Mouse (Mus musculus) hindbrain, embryonic 16.5 days (tissue): ENCODE results near the gene Alox8. TPM values are rescaled to one million over a fixed set of nuclear protein-coding genes. Genes with fewer than 3 reads are reported as not detected.

Experiments
- ATAC-seq: fragments of 200-750 bp; cut with Nextera tagmentation; 2 replicates; pipeline ENCODE4 v1.8.0; 2017; ENCODE audit warnings: moderate TSS enrichment, moderate library complexity
- H3K27ac ChIP-seq: fragments of 300-500 bp; sonication (generic); 2 replicates; pipeline ENCODE4 v1.5.1; 2014; ENCODE audit warnings: low read depth, mild to moderate bottlenecking, control low read depth, low read length, moderate library complexity
- H3K27me3 ChIP-seq: fragments of 300-500 bp; sonication (generic); replicated peaks from 2 replicates; pipeline ENCODE4 v1.6.1; 2014; ENCODE audit warnings: low read length; ENCODE audit not compliant: control insufficient read depth, insufficient read depth
- H3K36me3 ChIP-seq: fragments of 300-500 bp; sonication (generic); 2 replicates; pipeline ENCODE4 v1.6.1; 2014; ENCODE audit warnings: mild to moderate bottlenecking, low read length, moderate library complexity, mixed read lengths; ENCODE audit not compliant: control insufficient read depth, insufficient read depth
- H3K4me1 ChIP-seq: fragments of 300-500 bp; sonication (generic); 2 replicates; pipeline ENCODE4 v1.6.1; 2014; ENCODE audit warnings: low read depth, low read length; ENCODE audit not compliant: control insufficient read depth, insufficient read depth
- H3K4me2 ChIP-seq: fragments of 300-500 bp; sonication (generic); 2 replicates; pipeline ENCODE4 v1.6.1; 2014; ENCODE audit warnings: mild to moderate bottlenecking, low read length, control low read depth, moderate library complexity
- H3K4me3 ChIP-seq: fragments of 300-500 bp; sonication (generic); 2 replicates; pipeline ENCODE4 v1.5.1; 2014; ENCODE audit warnings: mild to moderate bottlenecking, low read length, control low read depth, moderate library complexity
- H3K9ac ChIP-seq: fragments of 300-500 bp; sonication (generic); 2 replicates; pipeline ENCODE4 v1.6.1; 2014; ENCODE audit warnings: low read depth, mild to moderate bottlenecking, control low read depth, low read length, moderate library complexity
- H3K9me3 ChIP-seq: fragments of 300-500 bp; sonication (generic); 2 replicates; pipeline ENCODE4 v1.6.1; 2014; ENCODE audit warnings: mild to moderate bottlenecking, low read length, moderate library complexity; ENCODE audit not compliant: control insufficient read depth
- WGBS: fragments of 180-500 bp; shearing (Covaris S2); extraction: QIAGEN DNeasy Blood & Tissue Kit; methylation state at CpG from one replicate; pipeline ENCODE4 v1.1.7; 2014; 5-methylcytosine and 5-hydroxymethylcytosine counted together
- polyA plus RNA-seq: library from polyadenylated mRNA; unstranded; fragments of >200 nt; fragmentation: Nextera tagmentation; extraction: Ambion mirVana; gene quantifications from 2 replicates; pipeline ENCODE4 v1.2.1, GENCODE M21; 2015

Gene Alox8
- polyA plus RNA-seq, 1 experiment from 2014 or later, result 0.73 TPM

DNA sequence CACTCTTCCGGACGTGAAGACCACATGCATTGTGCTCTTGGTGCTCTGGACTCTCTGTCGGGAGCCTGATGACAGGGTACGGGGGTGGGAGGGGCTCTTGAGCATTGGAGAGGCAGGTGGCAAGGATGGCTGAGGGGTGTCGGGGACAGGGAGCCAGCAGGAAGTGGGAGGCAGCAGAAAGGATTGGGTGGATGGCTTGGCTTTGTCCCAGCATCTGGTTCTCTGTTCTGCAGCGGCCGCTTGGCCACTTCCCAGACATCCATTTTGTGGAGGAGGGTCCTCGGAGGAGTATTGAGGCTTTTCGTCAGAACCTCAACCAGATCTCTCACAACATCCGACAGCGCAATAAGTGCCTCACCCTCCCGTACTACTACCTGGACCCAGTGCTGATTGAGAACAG, 28.3 kb downstream of the Alox8 start:
- no peaks in the 10 kb centered on the region for H3K36me3 ChIP-seq
- no peaks in the 10 kb centered on the region for H3K9me3 ChIP-seq
- H3K27me3 ChIP-seq, result no peaks in the 10 kb centered on the region
- H3K4me1 ChIP-seq, result no peaks in the 10 kb centered on the region
- no peak overlapping the region for H3K4me2 ChIP-seq
- H3K27ac ChIP-seq, result no peak overlapping the region
- no peak for ATAC-seq
- no peak overlapping the region for H3K9ac ChIP-seq
- H3K4me3 ChIP-seq, result no peak overlapping the region
- WGBS, result 81% methylated on average over 12 of the region's 12 CpGs

DNA sequence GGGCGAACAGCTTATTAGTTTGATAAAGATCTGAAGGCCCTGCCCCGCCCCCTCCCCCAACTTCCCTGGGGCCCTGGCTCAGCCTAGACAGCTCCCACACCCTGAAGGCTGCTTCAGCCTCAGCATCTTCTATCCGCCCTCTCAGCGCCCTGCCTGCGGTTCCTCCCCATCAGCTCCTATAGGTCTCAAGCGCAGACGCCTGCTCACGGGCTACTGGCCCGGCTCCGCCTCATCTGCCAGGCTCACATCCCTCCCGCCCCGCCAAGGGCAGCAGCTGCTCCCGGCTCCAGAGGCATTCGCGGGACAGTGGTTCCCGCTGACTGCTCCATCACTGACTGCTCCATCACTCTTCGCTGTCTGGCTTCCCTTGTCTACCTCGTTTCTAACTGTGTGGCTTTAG, 40.8 kb downstream of the Alox8 start, which contains the start of gene Alox12b:
Gene Alox12b, plus strand, starts transcription at position 190 of the 400 bp plus-strand sequence.
- peak within 1 kb of the TSS; percentile 33 for H3K4me3 ChIP-seq
- WGBS, result 2% methylated on average over 18 of the region's 18 CpGs
- ATAC-seq, result no peak
- H3K36me3 ChIP-seq, result no peaks in the 10 kb centered on the region
- peak within 1 kb of the TSS; percentile 59 for H3K4me2 ChIP-seq
- peak within 1 kb of the TSS; percentile 45 for H3K9ac ChIP-seq
- H3K4me1 ChIP-seq, result peaks cover 5% of the 10 kb centered on the region; the same call in 1 of the 2 replicates
- H3K9me3 ChIP-seq, result no peaks in the 10 kb centered on the region
- no peak within 1 kb of the TSS for H3K27ac ChIP-seq
- peaks cover 5% of the 10 kb centered on the region; the same call in 1 of the 2 replicates for H3K27me3 ChIP-seq

DNA sequence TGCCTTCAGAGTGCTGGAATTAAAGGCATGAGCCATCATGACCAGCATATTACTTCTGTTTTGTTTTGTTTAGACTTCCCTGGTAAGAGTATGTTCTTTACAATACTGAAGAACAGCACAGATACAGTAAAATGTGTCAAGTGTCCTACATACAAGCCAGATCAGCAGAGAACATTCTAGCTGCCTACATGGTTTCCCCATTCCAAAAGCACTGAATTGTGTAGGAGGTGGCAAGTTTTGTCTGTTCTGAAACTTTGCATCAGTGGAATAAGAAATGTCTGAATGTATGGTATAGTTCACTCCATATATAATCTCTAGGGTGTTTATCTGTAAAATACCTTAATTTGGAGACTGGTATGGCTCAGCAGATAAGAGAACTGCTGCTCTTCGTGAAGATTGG, 42.3 kb downstream of the Alox8 start:
- H3K4me3 ChIP-seq, result no peak overlapping the region
- no peak overlapping the region for H3K9ac ChIP-seq
- no peak overlapping the region for H3K27ac ChIP-seq
- ATAC-seq, result no peak
- peaks cover 5% of the 10 kb centered on the region; the same call in 1 of the 2 replicates for H3K27me3 ChIP-seq
- H3K9me3 ChIP-seq, result no peaks in the 10 kb centered on the region
- H3K4me2 ChIP-seq, result no peak overlapping the region
- H3K4me1 ChIP-seq, result peaks cover 8% of the 10 kb centered on the region
- WGBS, result 43% methylated on average over 1 of the region's 1 CpGs
- no peaks in the 10 kb centered on the region for H3K36me3 ChIP-seq

DNA sequence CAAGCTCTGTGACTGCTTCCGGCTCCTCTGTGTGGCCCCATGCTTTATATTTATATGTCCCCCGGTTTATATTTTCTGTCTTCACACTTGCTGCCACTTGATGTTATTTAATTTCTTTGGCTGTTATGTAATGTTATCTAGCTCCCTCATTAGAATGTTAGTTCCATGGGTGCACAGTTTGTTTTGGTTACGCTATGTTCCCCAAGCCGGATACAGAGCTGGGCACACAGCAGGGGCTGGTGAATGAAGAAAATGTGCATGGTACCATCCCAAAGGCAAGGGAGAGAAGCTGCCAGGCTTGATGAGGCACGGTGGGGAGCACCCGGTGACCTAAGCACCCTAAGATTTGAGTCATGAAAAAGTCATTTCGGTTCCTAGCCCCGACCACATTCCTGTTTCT, 43.8 kb downstream of the Alox8 start:
- Histone ChIP-seq H3K27ac (no peak overlapping the region), H3K4me1 (peaks cover 8% of the 10 kb centered on the region), H3K4me3 (no peak overlapping the region), H3K9ac (no peak overlapping the region), H3K27me3 (peaks cover 5% of the 10 kb centered on the region; the same call in 1 of the 2 replicates), H3K36me3 (no peaks in the 10 kb centered on the region), H3K9me3 (no peaks in the 10 kb centered on the region), H3K4me2 (no peak overlapping the region)
- no peak for ATAC-seq
- WGBS, result 78% methylated on average over 8 of the region's 8 CpGs

DNA sequence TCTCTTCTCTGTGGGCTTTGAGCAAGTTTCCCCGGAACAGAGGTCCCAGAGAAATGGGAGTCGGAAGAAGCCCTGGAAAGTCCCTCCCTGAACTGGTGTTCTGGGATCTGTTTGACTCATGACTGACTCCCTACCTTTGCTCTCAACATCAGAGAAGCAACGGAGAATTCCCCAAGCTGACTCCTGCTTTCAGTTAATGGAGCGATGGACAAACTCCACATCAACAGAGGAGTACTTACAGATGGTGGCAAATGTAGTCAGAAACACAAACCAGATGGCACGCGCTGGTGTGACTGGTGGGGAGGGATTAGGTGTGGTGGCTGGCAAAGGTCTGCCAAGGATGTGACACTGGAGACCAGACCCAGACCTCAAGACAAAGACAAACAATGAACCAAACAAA, 46.6 kb downstream of the Alox8 start:
- Histone ChIP-seq H3K9ac (no peak overlapping the region), H3K36me3 (no peaks in the 10 kb centered on the region), H3K4me2 (peak overlapping the region; percentile 40), H3K27me3 (peaks cover 2% of the 10 kb centered on the region; the same call in 1 of the 2 replicates), H3K4me1 (peaks cover 2% of the 10 kb centered on the region; the same call in 1 of the 2 replicates), H3K4me3 (no peak overlapping the region), H3K9me3 (no peaks in the 10 kb centered on the region), H3K27ac (no peak overlapping the region)
- 68% methylated on average over 6 of the region's 6 CpGs for whole genome bisulfite sequencing
- no peak for ATAC-seq

DNA sequence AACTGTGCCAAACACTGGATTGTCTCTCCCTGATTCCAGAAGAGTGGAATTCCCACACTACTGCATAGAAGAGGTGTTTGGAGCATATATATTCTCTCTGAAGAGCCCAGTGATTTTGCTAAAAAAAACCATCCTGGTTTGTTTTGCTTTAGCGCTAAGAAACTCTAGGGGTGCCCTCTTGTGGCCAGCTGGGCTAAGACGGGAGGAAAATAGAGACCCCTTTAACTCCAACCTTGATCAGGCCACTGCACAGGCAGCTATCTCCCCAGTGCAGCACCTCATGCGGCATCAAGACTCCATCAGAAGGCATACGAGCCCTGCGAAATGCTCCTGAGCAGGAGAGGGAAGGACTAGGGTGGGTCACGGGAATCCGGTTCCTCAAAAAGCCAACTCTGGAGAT, 47.2 kb downstream of the Alox8 start:
- Histone ChIP-seq H3K27ac (no peak overlapping the region), H3K27me3 (no peaks in the 10 kb centered on the region; the same call in 1 of the 2 replicates), H3K9ac (peak overlapping the region; percentile 29; the same call in 1 of the 2 replicates), H3K4me3 (no peak overlapping the region), H3K4me1 (peaks cover 2% of the 10 kb centered on the region; the same call in 1 of the 2 replicates), H3K4me2 (peak overlapping the region; percentile 40), H3K36me3 (no peaks in the 10 kb centered on the region), H3K9me3 (no peaks in the 10 kb centered on the region)
- peak; percentile 56; the same call in 1 of the 2 replicates for ATAC-seq
- 8% methylated on average over 7 of the region's 7 CpGs for WGBS

DNA sequence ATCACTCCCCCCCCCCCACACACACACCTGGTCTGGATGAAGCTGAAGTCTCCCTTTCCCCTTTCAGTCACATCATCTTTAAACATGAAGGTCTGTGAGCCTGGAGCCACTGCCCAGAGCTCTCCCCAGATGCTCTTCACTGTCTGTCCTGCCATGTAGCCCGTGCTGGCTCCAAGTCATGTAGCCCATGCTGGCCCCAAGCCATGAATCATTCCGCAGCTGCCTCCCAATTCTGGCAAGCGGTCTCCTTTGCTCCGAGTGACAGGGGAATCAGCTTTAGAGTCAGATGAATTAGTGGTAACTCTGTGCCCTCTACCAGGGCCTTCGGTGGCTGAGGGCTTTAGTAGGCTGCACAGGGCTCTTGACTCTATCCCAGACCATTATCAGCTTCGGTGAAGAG, 47.9 kb downstream of the Alox8 start:
- no peak for ATAC-seq
- H3K4me1 ChIP-seq, result peaks cover 2% of the 10 kb centered on the region; the same call in 1 of the 2 replicates
- no peaks in the 10 kb centered on the region for H3K9me3 ChIP-seq
- no peaks in the 10 kb centered on the region for H3K27me3 ChIP-seq
- no peak overlapping the region for H3K27ac ChIP-seq
- H3K4me2 ChIP-seq, result no peak overlapping the region
- H3K9ac ChIP-seq, result no peak overlapping the region
- no peaks in the 10 kb centered on the region for H3K36me3 ChIP-seq
- 64% methylated on average over 6 of the region's 6 CpGs for WGBS
- no peak overlapping the region for H3K4me3 ChIP-seq

DNA sequence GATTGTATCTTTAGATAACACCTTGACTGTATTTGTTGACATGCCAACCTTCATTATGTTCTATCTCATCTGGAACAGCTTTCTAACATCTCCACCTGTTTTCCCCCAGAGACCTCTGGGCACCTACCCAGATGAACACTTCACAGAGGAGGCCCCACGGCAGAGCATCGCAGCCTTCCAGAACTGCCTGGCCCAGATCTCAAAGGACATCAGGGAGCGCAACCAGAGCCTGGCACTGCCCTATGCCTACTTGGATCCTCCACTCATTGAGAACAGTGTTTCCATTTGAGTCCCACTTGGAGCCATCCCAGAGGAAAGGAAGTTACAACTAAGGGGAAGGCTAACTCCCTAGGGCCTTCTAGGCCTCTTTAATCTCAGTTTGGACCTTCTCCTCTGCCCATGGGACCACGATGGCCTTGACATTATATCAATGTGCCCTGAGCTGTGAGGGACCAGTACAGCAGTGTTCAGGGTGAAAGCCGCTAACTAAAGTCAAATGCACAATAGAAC, 49.1 kb downstream of the Alox8 start:
- no peak for ATAC-seq
- no peak overlapping the region for H3K4me2 ChIP-seq
- H3K27ac ChIP-seq, result no peak overlapping the region
- no peaks in the 10 kb centered on the region for H3K9me3 ChIP-seq
- H3K4me3 ChIP-seq, result no peak overlapping the region
- no peaks in the 10 kb centered on the region for H3K36me3 ChIP-seq
- no peak overlapping the region for H3K9ac ChIP-seq
- no peaks in the 10 kb centered on the region for H3K27me3 ChIP-seq
- WGBS, result 85% methylated on average over 5 of the region's 5 CpGs
- peaks cover 2% of the 10 kb centered on the region; the same call in 1 of the 2 replicates for H3K4me1 ChIP-seq

DNA sequence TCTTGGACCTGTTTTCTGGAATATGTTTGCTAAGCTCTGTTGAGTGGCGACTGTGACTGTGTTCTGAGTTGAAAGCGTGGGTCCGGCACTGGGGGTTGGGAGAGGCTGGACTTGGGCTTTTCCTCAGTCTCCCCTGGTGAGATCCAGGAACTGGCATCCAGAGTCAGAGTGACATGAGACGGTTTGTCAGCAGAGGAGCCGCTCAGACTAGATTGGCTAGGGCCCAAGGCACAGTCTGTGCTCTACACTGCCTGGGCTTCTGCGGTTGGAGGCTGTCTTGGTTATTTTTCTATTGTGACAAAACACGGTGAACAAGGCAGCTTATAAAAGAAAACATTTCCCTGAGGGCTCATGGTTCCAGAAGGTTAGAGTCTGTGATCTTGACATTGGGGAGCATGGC, 50.1 kb downstream of the Alox8 start:
- no peaks in the 10 kb centered on the region for H3K36me3 ChIP-seq
- H3K4me1 ChIP-seq, result peaks cover 2% of the 10 kb centered on the region; the same call in 1 of the 2 replicates
- H3K9me3 ChIP-seq, result no peaks in the 10 kb centered on the region
- H3K27ac ChIP-seq, result no peak overlapping the region
- ATAC-seq, result no peak
- H3K9ac ChIP-seq, result no peak overlapping the region
- no peak overlapping the region for H3K4me3 ChIP-seq
- H3K27me3 ChIP-seq, result no peaks in the 10 kb centered on the region
- 49% methylated on average over 7 of the region's 7 CpGs for WGBS
- no peak overlapping the region for H3K4me2 ChIP-seq
